Mouse (Mus musculus) lung, postnatal 0 days (tissue): ENCODE data around the gene Slc17a8. TPM values are rescaled to one million over a fixed set of nuclear protein-coding genes. Genes with fewer than 3 reads are reported as not detected.
"Not testable (repeated sequence)": the region's sequence is repeated elsewhere in the genome, so short reads cannot be mapped to it uniquely, and the experiment has no call there.

Experiments
- ATAC-seq: fragments of 200-750 bp; cut with Nextera tagmentation; 2 replicates; pipeline ENCODE4 v1.8.0; 2017; ENCODE audit warnings: moderate library complexity
- DNase-seq: peaks from one replicate; pipeline ENCODE4 v3.0.0-alpha.2; 2016; ENCODE audit warnings: low spot score
- H3K27ac ChIP-seq: fragments of 300-500 bp; sonication (generic); 2 replicates; pipeline ENCODE4 v1.5.1; 2014; ENCODE audit warnings: antibody characterized with exemption, mild to moderate bottlenecking, low read length, mixed read lengths
- H3K27me3 ChIP-seq: fragments of 300-500 bp; sonication (generic); replicated peaks from 2 replicates; pipeline ENCODE4 v1.6.1; 2014; ENCODE audit warnings: low read length, mixed read lengths; ENCODE audit not compliant: insufficient read depth
- H3K36me3 ChIP-seq: fragments of 300-500 bp; sonication (generic); 2 replicates; pipeline ENCODE4 v1.6.1; 2014; ENCODE audit warnings: low read length, mixed read lengths; ENCODE audit not compliant: insufficient read depth
- H3K4me1 ChIP-seq: fragments of 300-500 bp; sonication (generic); 2 replicates; pipeline ENCODE4 v1.6.1; 2014; ENCODE audit warnings: antibody characterized with exemption, low read depth, low read length, mixed read lengths; ENCODE audit not compliant: insufficient read depth
- H3K4me2 ChIP-seq: fragments of 300-500 bp; sonication (generic); replicated peaks from 2 replicates; pipeline ENCODE4 v1.6.1; 2014; ENCODE audit warnings: low read depth, mild to moderate bottlenecking, low read length, moderate library complexity, mixed read lengths
- H3K4me3 ChIP-seq: fragments of 300-500 bp; sonication (generic); 2 replicates; pipeline ENCODE4 v1.5.1; 2014; ENCODE audit warnings: low read depth, low read length
- H3K9ac ChIP-seq: fragments of 300-500 bp; sonication (generic); replicated peaks from 2 replicates; pipeline ENCODE4 v1.6.1; 2014; ENCODE audit warnings: low read depth, mild to moderate bottlenecking
- H3K9me3 ChIP-seq: fragments of 300-500 bp; sonication (generic); 2 replicates; pipeline ENCODE4 v1.6.1; 2016; ENCODE audit warnings: low read length, mixed read lengths
- CTCF ChIP-seq: IDR thresholded peaks from 2 replicates; pipeline ENCODE4 v1.5.1; 2016; ENCODE audit warnings: antibody characterized with exemption, mild to moderate bottlenecking
- EP300 ChIP-seq: IDR thresholded peaks from 2 replicates; pipeline ENCODE4 v1.6.1; 2016; ENCODE audit warnings: antibody characterized with exemption, mild to moderate bottlenecking, control low read depth
- WGBS: fragments of 180-500 bp; shearing (Covaris S2); extraction: QIAGEN DNeasy Blood & Tissue Kit; methylation state at CpG from one replicate; pipeline ENCODE4 v1.1.7; 2014; 5-methylcytosine and 5-hydroxymethylcytosine counted together
- polyA plus RNA-seq: library from polyadenylated mRNA; unstranded; fragments of >200 nt; fragmentation: Nextera tagmentation; extraction: Ambion mirVana; gene quantifications from 2 replicates; pipeline ENCODE4 v1.2.1, GENCODE M21; 2015

The Slc17a8 gene
- polyA plus RNA-seq, 1 experiment from 2014 or later = not detected

DNA sequence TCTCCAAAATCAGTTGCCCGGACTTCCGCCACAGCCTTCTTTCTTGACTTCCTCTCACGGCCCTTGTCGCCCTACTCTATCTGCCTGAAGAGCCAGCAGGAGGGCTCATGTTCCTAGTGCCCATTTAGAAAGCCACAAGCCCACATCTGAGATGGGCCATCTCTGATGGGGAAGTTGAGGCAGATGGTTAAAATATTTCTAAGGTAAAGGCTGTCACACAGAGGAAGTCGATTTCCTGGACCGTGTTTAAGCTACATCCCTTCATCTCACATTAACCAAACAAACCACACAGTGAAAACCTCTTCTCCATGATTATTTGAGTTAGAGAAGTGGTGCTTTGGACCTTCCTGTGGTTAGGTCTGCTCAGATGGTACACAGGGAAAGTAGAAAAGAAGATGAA is 58.9 kb downstream of the Slc17a8 start:
- H3K4me3 ChIP-seq = no peak overlapping the region
- DNase-seq = no peak
- no peaks in the 10 kb centered on the region for H3K9me3 ChIP-seq
- WGBS = 77% methylated on average over 6 of the region's 6 CpGs
- no peak overlapping the region for H3K9ac ChIP-seq
- no peaks in the 10 kb centered on the region for H3K27me3 ChIP-seq
- TF ChIP-seq CTCF (no peak), EP300 (no peak)
- ATAC-seq = no peak
- no peak overlapping the region for H3K4me2 ChIP-seq
- H3K36me3 ChIP-seq = no peaks in the 10 kb centered on the region
- no peaks in the 10 kb centered on the region for H3K4me1 ChIP-seq
- no peak overlapping the region for H3K27ac ChIP-seq

DNA sequence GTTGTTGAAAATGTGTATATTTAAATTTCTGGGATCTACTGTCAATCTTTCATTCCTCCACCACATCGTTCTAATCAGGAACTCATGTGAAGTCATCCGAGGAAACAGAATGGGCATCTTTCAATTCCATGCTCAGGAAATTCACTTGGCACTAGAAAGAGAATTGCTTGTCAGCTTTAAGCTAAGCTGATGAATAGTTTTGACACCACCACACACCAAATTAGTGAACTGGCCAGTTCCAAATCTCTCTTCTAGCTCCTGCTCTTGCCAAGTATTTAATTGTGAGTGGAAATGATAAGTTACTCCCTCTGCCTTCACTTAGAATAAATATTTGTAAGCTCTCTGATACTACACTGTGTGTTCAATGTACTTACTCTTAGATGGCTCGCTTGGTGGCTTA is 61.7 kb downstream of the Slc17a8 start:
- 35% methylated on average over 3 of the region's 3 CpGs for WGBS
- Histone ChIP-seq H3K9me3 (no peaks in the 10 kb centered on the region), H3K36me3 (no peaks in the 10 kb centered on the region), H3K27me3 (no peaks in the 10 kb centered on the region), H3K4me1 (no peaks in the 10 kb centered on the region), H3K9ac (no peak overlapping the region), H3K27ac (no peak overlapping the region), H3K4me3 (no peak overlapping the region), H3K4me2 (no peak overlapping the region)
- ATAC-seq (no peak), DNase-seq (no peak)
- TF ChIP-seq EP300 (no peak), CTCF (no peak)

DNA sequence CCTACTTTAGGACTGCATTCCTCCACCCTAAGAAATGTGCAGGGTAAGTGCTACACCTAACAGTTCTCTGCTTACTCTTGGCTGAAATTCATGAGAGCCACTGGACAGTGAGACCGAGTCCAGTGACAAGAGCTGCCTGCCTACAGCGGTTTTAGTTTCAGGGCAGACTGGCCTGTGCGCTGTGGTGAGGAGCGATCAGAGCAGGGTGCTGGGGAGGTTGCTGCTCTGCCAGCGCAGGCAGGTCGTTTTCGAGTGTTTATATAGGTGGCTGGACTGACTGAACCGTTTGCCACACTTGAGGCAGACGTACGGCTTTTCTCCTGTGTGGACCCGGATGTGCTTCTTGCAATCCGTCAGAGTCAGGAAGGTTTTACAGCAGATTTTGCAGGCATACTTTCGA is 66.2 kb downstream of the Slc17a8 start:
- H3K4me1 ChIP-seq, H3K4me2 ChIP-seq, H3K9ac ChIP-seq, H3K4me3 ChIP-seq, H3K27me3 ChIP-seq, H3K9me3 ChIP-seq, DNase-seq, H3K36me3 ChIP-seq, H3K27ac ChIP-seq: not testable (repeated sequence)
- ATAC-seq = peak; percentile 44
- 46% methylated on average over 12 of the region's 13 CpGs for WGBS

DNA sequence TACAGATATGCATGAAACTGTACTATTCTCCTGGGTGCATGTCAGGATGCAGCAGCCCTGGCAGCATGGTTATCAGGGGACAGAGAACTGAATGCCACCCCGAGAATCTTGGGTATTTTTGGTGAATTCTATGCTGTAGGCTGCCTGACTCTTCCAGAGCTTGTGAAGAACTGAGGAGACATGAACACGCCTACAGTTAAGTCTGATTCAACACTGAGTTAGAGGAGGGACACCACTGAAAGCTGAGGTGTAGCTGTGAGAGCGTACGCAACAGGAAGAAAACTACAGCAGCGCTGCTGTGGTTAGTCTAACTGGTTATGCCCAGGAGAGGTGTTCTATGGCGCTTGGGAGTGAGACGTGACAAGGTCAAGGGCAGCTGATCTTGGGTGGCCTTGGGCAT is 67.2 kb downstream of the Slc17a8 start:
- not testable (repeated sequence) for DNase-seq, H3K27me3 ChIP-seq, H3K9ac ChIP-seq, H3K36me3 ChIP-seq, H3K9me3 ChIP-seq, H3K27ac ChIP-seq, ATAC-seq, H3K4me3 ChIP-seq, H3K4me2 ChIP-seq, H3K4me1 ChIP-seq
- 89% methylated on average over 7 of the region's 7 CpGs for WGBS

DNA sequence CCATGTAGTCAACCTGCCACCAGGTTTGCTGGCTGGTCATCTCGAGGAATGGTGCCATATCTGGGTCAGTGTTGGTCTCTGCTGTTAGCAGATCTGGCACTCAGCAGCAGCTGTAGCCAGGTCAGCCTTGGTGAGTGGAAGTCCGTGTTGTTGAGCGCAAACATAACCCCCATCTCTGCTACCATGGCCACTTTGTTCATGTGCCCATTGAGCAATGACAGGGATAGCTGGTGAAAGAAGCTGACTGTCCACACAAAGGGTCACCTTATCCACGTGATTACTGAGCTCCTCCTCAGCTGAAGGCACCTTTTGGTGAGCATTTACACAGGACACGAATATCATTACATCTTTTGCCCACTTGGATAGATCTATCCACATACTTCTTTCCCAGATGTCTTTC is 68.0 kb downstream of the Slc17a8 start:
- 74% methylated on average over 5 of the region's 5 CpGs for WGBS
- no peaks in the 10 kb centered on the region for H3K4me1 ChIP-seq
- no peaks in the 10 kb centered on the region for H3K36me3 ChIP-seq
- no peaks in the 10 kb centered on the region for H3K27me3 ChIP-seq
- TF ChIP-seq EP300 (no peak), CTCF (no peak)
- ATAC-seq (no peak), DNase-seq (no peak)
- no peaks in the 10 kb centered on the region for H3K9me3 ChIP-seq
- no peak overlapping the region for H3K9ac ChIP-seq
- no peak overlapping the region for H3K4me2 ChIP-seq
- no peak overlapping the region for H3K27ac ChIP-seq
- no peak overlapping the region for H3K4me3 ChIP-seq

DNA sequence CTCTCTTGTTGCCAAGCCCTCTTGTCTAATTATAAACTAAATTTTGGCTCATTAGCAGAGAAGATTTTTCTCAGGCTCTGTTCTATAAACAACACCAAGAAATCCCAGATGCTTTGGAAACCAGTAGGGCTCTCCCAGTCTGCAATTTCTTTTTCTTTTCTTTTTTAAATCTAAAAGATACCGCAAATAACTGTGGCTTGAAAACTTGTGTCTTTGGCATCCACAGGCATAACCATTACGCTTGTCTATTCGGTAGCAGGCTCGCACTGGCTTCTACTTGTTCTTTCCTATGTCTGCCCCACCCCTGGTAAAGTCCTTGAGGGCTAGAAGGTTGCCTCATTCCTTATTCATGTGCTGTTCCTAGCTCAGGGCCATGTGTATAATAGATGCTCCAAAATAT is 69.4 kb downstream of the Slc17a8 start:
- no peaks in the 10 kb centered on the region for H3K27me3 ChIP-seq
- DNase-seq = no peak
- H3K36me3 ChIP-seq = no peaks in the 10 kb centered on the region
- 68% methylated on average over 4 of the region's 4 CpGs for WGBS
- H3K4me2 ChIP-seq = no peak overlapping the region
- ATAC-seq = no peak
- H3K9me3 ChIP-seq = no peaks in the 10 kb centered on the region
- TF ChIP-seq EP300 = no peak
- no peak for TF ChIP-seq CTCF
- H3K4me1 ChIP-seq = no peaks in the 10 kb centered on the region
- H3K9ac ChIP-seq = no peak overlapping the region
- no peak overlapping the region for H3K4me3 ChIP-seq
- no peak overlapping the region for H3K27ac ChIP-seq

DNA sequence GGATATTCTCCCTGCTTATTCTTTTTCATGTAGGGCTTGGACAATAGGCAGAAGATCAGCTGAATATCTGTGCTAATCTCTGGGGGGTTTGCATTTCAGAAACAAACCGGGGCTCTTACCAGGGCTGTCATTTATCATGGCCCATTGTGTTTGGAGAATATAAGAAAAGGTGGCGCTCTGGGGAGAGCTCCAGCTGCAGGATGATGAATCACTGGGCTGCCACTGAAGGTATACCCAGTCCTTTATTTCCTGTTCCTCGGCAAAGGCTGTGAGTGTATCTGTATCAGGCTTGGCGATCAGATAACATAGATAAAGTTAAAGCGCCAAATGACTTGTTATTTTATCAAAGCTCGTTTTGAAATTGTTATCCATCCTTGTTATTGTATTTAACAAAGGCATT is 73.0 kb downstream of the Slc17a8 start:
- DNase-seq (no peak), ATAC-seq (no peak)
- Histone ChIP-seq H3K27me3 (no peaks in the 10 kb centered on the region), H3K4me2 (no peak overlapping the region), H3K4me1 (no peaks in the 10 kb centered on the region), H3K27ac (no peak overlapping the region), H3K9ac (no peak overlapping the region), H3K36me3 (no peaks in the 10 kb centered on the region), H3K9me3 (no peaks in the 10 kb centered on the region), H3K4me3 (no peak overlapping the region)
- TF ChIP-seq CTCF = no peak
- TF ChIP-seq EP300 = no peak
- 12% methylated on average over 6 of the region's 6 CpGs for WGBS
